19 mouse cellular contexts compared by ENCODE assay signal in the genomic region with DNA sequence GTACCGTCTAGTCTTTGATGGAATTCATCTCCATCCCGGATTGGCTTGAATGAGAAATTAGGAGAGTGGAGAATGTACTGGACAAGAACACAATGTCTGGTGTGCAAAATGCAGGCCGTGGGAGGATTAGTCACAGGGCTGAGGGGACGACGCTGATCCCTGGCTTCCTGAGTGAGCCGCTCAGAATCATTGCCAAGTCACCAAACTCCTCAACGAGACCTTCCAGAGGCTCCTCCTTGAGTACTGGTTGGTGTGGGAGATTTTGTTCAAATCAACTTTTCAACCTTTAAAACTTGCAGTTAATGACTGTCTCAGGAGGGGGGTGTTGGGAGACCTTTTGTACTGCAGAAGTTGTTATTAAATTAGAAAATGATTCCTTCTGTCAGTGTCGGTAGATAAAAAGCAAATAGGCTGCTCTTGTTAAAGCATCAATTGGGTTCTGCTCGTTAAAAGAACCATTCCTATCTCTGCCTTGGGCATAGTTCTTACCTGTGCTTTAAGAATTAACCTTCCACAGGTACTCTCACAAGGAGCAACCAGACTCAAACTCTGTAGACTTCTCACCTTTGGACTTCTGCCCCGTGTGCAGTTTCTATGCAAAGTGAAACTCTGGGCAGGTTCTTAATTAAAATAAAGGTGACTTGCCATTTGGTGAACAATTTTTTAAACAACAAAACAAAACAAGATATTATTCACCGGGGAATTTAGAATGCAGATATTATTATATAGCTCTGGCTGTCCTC.
DNase-seq lines count a peak whose midpoint lies in the region; ATAC-seq and TF ChIP-seq lines count a peak whose summit lies in the region.
"Had no signal": no experiment of that assay in that cellular context is flagged by ENCODE, and none has a peak within 500 bp of the region (broad histone marks: within the 10 kb centered on the region; RNA-seq: fewer than 3 reads in every experiment).

No protein-coding gene starts in this region.

- H3K9ac ChIP-seq in heart, embryonic 12.5 days = no peak overlapping the region
- no peak overlapping the region for H3K9ac ChIP-seq in intestine, postnatal 0 days (ENCODE audit: low read depth, low read length)
- H3K9ac ChIP-seq: embryonic facial prominence, embryonic 15.5 days; heart, embryonic 13.5 days; hindbrain, embryonic 15.5 days; liver, embryonic 12.5 days had no signal

- no peak for TF ChIP-seq CTCF in intestine, postnatal 0 days (IDR thresholded peaks at IDR 0.05; ENCODE audit: low read depth)

- DNase-seq in heart, adult 11 months = peak; percentile 81
- peak; percentile 14 for DNase-seq in right cerebral cortex, adult 18-20 months
- no peak for DNase-seq in right cerebral cortex, postnatal 25 days
- peak; percentile 35 for DNase-seq in yolk sac, embryonic 10.5 days (ENCODE audit: low spot score)
- no peak for DNase-seq in embryo, embryonic 10.5 days (ENCODE audit: low spot score)
- no peak for DNase-seq in ovary, adult 18-20 months (ENCODE audit: low spot score)
- DNase-seq: cerebellum, postnatal 14 days; embryo, embryonic 11 days; lung, adult 2 months; lung, postnatal 36 days; retina, postnatal 1 day; thymus, postnatal 25 days had no signal

- 77% methylated on average over 11 of the region's 11 CpGs for WGBS in heart, embryonic 12.5 days
- 73% methylated on average over 11 of the region's 11 CpGs for WGBS in intestine, postnatal 0 days

- no peaks in the 10 kb centered on the region for H3K27me3 ChIP-seq in heart, embryonic 12.5 days (replicated peaks)
- H3K27me3 ChIP-seq in intestine, postnatal 0 days (replicated peaks; ENCODE audit: control insufficient read depth, insufficient read depth, low read length) = no peaks in the 10 kb centered on the region
- H3K27me3 ChIP-seq: embryonic facial prominence, embryonic 15.5 days; heart, embryonic 13.5 days; hindbrain, embryonic 15.5 days; liver, embryonic 12.5 days had no signal

- no peaks in the 10 kb centered on the region for H3K9me3 ChIP-seq in heart, embryonic 12.5 days (replicated peaks)
- no peaks in the 10 kb centered on the region for H3K9me3 ChIP-seq in intestine, postnatal 0 days (ENCODE audit: control insufficient read depth)
- H3K9me3 ChIP-seq: embryonic facial prominence, embryonic 15.5 days; heart, embryonic 13.5 days; hindbrain, embryonic 15.5 days; liver, embryonic 12.5 days had no signal

- no peaks in the 10 kb centered on the region for H3K36me3 ChIP-seq in heart, embryonic 12.5 days
- no peaks in the 10 kb centered on the region for H3K36me3 ChIP-seq in intestine, postnatal 0 days (ENCODE audit: control insufficient read depth, insufficient read depth)
- H3K36me3 ChIP-seq: embryonic facial prominence, embryonic 15.5 days; heart, embryonic 13.5 days; hindbrain, embryonic 15.5 days; liver, embryonic 12.5 days had no signal

- no peaks in the 10 kb centered on the region; the same call in 1 of the 2 replicates for H3K4me1 ChIP-seq in heart, embryonic 12.5 days (replicated peaks)
- peaks cover 8% of the 10 kb centered on the region; the same call in 1 of the 2 replicates for H3K4me1 ChIP-seq in intestine, postnatal 0 days (replicated peaks; ENCODE audit: control insufficient read depth, insufficient read depth, low read length)
- H3K4me1 ChIP-seq: embryonic facial prominence, embryonic 15.5 days; liver, embryonic 12.5 days had no signal

- H3K4me3 ChIP-seq in heart, embryonic 12.5 days = no peak overlapping the region
- H3K4me3 ChIP-seq in intestine, postnatal 0 days (ENCODE audit: low read depth, low read length) = no peak overlapping the region
- H3K4me3 ChIP-seq: embryonic facial prominence, embryonic 15.5 days; heart, embryonic 13.5 days; hindbrain, embryonic 15.5 days; liver, embryonic 12.5 days had no signal

- ATAC-seq in heart, embryonic 12.5 days (ENCODE audit: insufficient number of reproducible peaks, low FRiP score) = no peak
- ATAC-seq in intestine, postnatal 0 days = peak; percentile 60; the same call in 1 of the 2 replicates
- ATAC-seq: forebrain, embryonic 16.5 days; liver, embryonic 12.5 days had no signal

- no peak overlapping the region for H3K27ac ChIP-seq in heart, embryonic 12.5 days (ENCODE audit: poor library complexity, severe bottlenecking)
- H3K27ac ChIP-seq in intestine, postnatal 0 days (ENCODE audit: low read depth, low read length) = peak overlapping the region; percentile 52
- H3K27ac ChIP-seq: embryonic facial prominence, embryonic 15.5 days; heart, embryonic 13.5 days; hindbrain, embryonic 15.5 days; liver, embryonic 12.5 days had no signal

- no peak overlapping the region for H3K4me2 ChIP-seq in heart, embryonic 12.5 days
- no peak overlapping the region for H3K4me2 ChIP-seq in intestine, postnatal 0 days (replicated peaks; ENCODE audit: low read depth)
- H3K4me2 ChIP-seq: embryonic facial prominence, embryonic 15.5 days; heart, embryonic 13.5 days; hindbrain, embryonic 15.5 days; liver, embryonic 12.5 days had no signal

Comparison
In these comparisons a context has a peak if more than half of its experiments do, and no peak if none do; other contexts are left out.
1. DNase-seq: peak in heart, adult 11 months (single experiment), right cerebral cortex, adult 18-20 months (single experiment) and yolk sac, embryonic 10.5 days (single experiment); none in right cerebral cortex, postnatal 25 days (single experiment), embryo, embryonic 10.5 days (single experiment) and ovary, adult 18-20 months (single experiment).